Mouse (Mus musculus) megakaryocyte, adult 5-6 weeks (primary cell): Measurements from ENCODE around the gene Gon7. TPM values are rescaled to one million over a fixed set of nuclear protein-coding genes. Genes with fewer than 3 reads are reported as not detected.

Source experiments
- ATAC-seq: 2 replicates; pipeline ENCODE4 v1.8.0; 2016; ENCODE audit warnings: mild to moderate bottlenecking, inconsistent platforms; ENCODE audit not compliant: poor library complexity, severe bottlenecking
- total RNA-seq, 2 experiments: library from RNA; stranded (forward) in 1 of 2; stranded (reverse) in 1 of 2; fragments of 153-499, 151-499 nt in 1 of 2; fragments of 221-1000, 200-1000 nt in 1 of 2; gene quantifications; 2 replicates each; pipeline versions ENCODE4 v1.2.3 to v1.2.4; 2015 to 2017

Gon7 gene
- total RNA-seq, 2 experiments from 2014 or later: 14.0 to 26.1 TPM

GRCm38 (mm10) chr12:102709896-102710295 is 47.7 kb downstream of the Gon7 start:
- ATAC-seq: no peak

GRCm38 (mm10) chr12:102708220-102708619 is 49.4 kb downstream of the Gon7 start:
- ATAC-seq: no peak

GRCm38 (mm10) chr12:102706833-102707463 is 50.7 kb downstream of the Gon7 start:
- ATAC-seq: no peak

- no peak for ATAC-seq
These were observed 51.5 kb downstream of the Gon7 start for GRCm38 (mm10) chr12:102705906-102706640.

- ATAC-seq: peak; percentile 78
These were observed 52.3 kb downstream of the Gon7 start for GRCm38 (mm10) chr12:102705216-102705871.

GRCm38 (mm10) chr12:102704457-102705198 is 53.0 kb downstream of the Gon7 start, which contains the start of gene Itpk1:
Gene Itpk1 (minus strand): TSS chr12:102704930.
- peak; percentile 64 for ATAC-seq

GRCm38 (mm10) chr12:102703921-102704408 is 53.6 kb downstream of the Gon7 start:
- 0 out of 2 replicates have a peak, but pooled peaks have one; percentile 9 for ATAC-seq

GRCm38 (mm10) chr12:102703441-102703840 is 54.2 kb downstream of the Gon7 start:
- no peak for ATAC-seq

Other genes with a start within 250 kb of the Gon7 start
- gene Chga, start 202.8 kb downstream of the Gon7 start, total RNA-seq (2015): not detected in 2 replicates
- not detected in 2 replicates for gene Chga, start 202.8 kb downstream of the Gon7 start, total RNA-seq (2017)
- 10.4 and 10.7 TPM in 2 replicates for gene Itpk1, start 52.9 kb downstream of the Gon7 start, total RNA-seq (2015)
- gene Itpk1, start 52.9 kb downstream of the Gon7 start, total RNA-seq (2017): 14.0 and 16.6 TPM in 2 replicates
- gene Moap1, start 14.1 kb downstream of the Gon7 start, total RNA-seq (2015): 7.1 and 10.4 TPM in 2 replicates
- gene Moap1, start 14.1 kb downstream of the Gon7 start, total RNA-seq (2017): 9.9 and 12.2 TPM in 2 replicates
- 13.4 and 13.9 TPM in 2 replicates for gene Tmem251, start 14.0 kb downstream of the Gon7 start, total RNA-seq (2015)
- gene Tmem251, start 14.0 kb downstream of the Gon7 start, total RNA-seq (2017): 9.7 and 11.4 TPM in 2 replicates
- gene Gm28051, start within 50 bp of the Gon7 start, total RNA-seq (2015): not detected in 2 replicates
- gene Gm28051, start within 50 bp of the Gon7 start, total RNA-seq (2017): not detected in 2 replicates
- 15.8 and 21.5 TPM in 2 replicates for gene Ubr7, start 164 bp upstream of the Gon7 start, total RNA-seq (2015)
- gene Ubr7, start 164 bp upstream of the Gon7 start, total RNA-seq (2017): 29.5 and 37.3 TPM in 2 replicates
- 10.0 and 10.6 TPM in 2 replicates for gene Gm20604, start 869 bp upstream of the Gon7 start, total RNA-seq (2015)
- gene Gm20604, start 869 bp upstream of the Gon7 start, total RNA-seq (2017): 3.3 and 5.4 TPM in 2 replicates
- gene Btbd7, start 120.7 kb upstream of the Gon7 start, total RNA-seq (2015): 22.4 and 27.8 TPM in 2 replicates
- 26.7 and 27.2 TPM in 2 replicates for gene Btbd7, start 120.7 kb upstream of the Gon7 start, total RNA-seq (2017)
- not detected in 2 replicates for gene Cox8c, start 141.5 kb upstream of the Gon7 start, total RNA-seq (2015)
- not detected in 2 replicates for gene Cox8c, start 141.5 kb upstream of the Gon7 start, total RNA-seq (2017)
- gene Unc79, start 191.1 kb upstream of the Gon7 start, total RNA-seq (2015): not detected in 2 replicates
- not detected in 2 replicates for gene Unc79, start 191.1 kb upstream of the Gon7 start, total RNA-seq (2017)